8 mouse cellular contexts compared by ENCODE assay signal in genomic region chr11:101062165-101062884, GRCm38 (mm10). TPM values are rescaled to one million over a fixed set of nuclear protein-coding genes. Genes with fewer than 3 reads are reported as not detected.
A peak's percentile ranks its signal among the peaks of the same experiment; 100 is the strongest.
DNase-seq lines count a peak whose midpoint lies in the region; TF ChIP-seq lines count a peak whose summit lies in the region.

No protein-coding gene starts in this region.

- intact Hi-C loops in gastrocnemius, adult 2 months (cut with DNase I), result loop anchor here (10.0 kb wide), 1 partner anchor 348 kb away; the partner anchor contains the start of genes Hspb9 and Kat2a

- peak overlapping the region; percentile 41; the same call in 1 of the 2 replicates for H3K4me3 ChIP-seq in gastrocnemius, adult 2 months
- no peak overlapping the region for H3K4me3 ChIP-seq in macrophage (ENCODE audit: inconsistent target)

- TF ChIP-seq CTCF in gastrocnemius, adult 2 months (IDR thresholded peaks at IDR 0.05), result no peak

- peak overlapping the region; percentile 95 for H3K27ac ChIP-seq in gastrocnemius, adult 2 months
- peak overlapping the region; percentile 21; the same call in 1 of the 2 replicates for H3K27ac ChIP-seq in macrophage

- peaks cover 32% of the 10 kb centered on the region for H3K36me3 ChIP-seq in macrophage (ENCODE audit: inconsistent target)

- DNase-seq in gastrocnemius, adult 2 months, result peak; percentile 78
- DNase-seq in gastrocnemius, postnatal 10 days, result no peak
- peak; percentile 50 for DNase-seq in Muller cell, postnatal 12 days (ENCODE audit: inconsistent ontology term)
- DNase-seq in heart, adult 18-20 months, result peak; percentile 82 to 92
- peak; percentile 54 for DNase-seq in kidney, postnatal 10 days
- DNase-seq in embryo, embryonic 9.5 days (ENCODE audit: extremely low spot score), result no peak
- DNase-seq in right cerebral cortex, postnatal 10 days (ENCODE audit: low spot score in 2 of 2), result no peak

- WGBS in macrophage (ENCODE audit: missing documents), result 42% methylated on average over 12 of the region's 12 CpGs

- H3K79me2 ChIP-seq in macrophage (ENCODE audit: inconsistent target), result no peaks in the 10 kb centered on the region; the same call in 1 of the 2 replicates

RNA-seq across cellular contexts. Expression of gene Naglu, which starts 7.5 kb away (rescaled TPM):
- total RNA-seq in gastrocnemius, adult 2 months (2021), result 1 to 10 TPM; 3.3 to 4.1 TPM
- 10 to 100 TPM in 1 of 2 experiments, 1 to 10 TPM in 1; 9.2 to 11.6 TPM for total RNA-seq in gastrocnemius, postnatal 10 days (2021)
- 1 to 10 TPM; 7.2 to 8.4 TPM for total RNA-seq in heart, adult 18-20 months (2021)
- 10 to 100 TPM in 25 of 26 experiments, 1 to 10 TPM in 1; 8.9 to 64.4 (median 19.4) TPM for total RNA-seq in macrophage (2018; cell fraction: chromatin; rRNA removed)
- total RNA-seq in macrophage (2018; cell fraction: cytosol; rRNA removed), result 100 to 1,000 TPM in 24 of 26 experiments, 10 to 100 TPM in 2; 92.9 to 248 (median 144) TPM
- 100 to 1,000 TPM in 25 of 26 experiments, 10 to 100 TPM in 1; 38.7 to 225 (median 159) TPM for total RNA-seq in macrophage (2018; cell fraction: nucleus; rRNA removed)
- polyA plus RNA-seq in macrophage (2018), result 71.6 to 194 TPM (median 117 TPM) in 3 replicates

RNA-seq across cellular contexts. Expression of gene Hsd17b1, which starts 15.9 kb away (rescaled TPM):
- total RNA-seq in gastrocnemius, adult 2 months (2021), result under 1 TPM in 1 of 2 experiments, not detected in 1; 0.18 TPM
- under 1 TPM; 0.23 to 0.25 TPM for total RNA-seq in gastrocnemius, postnatal 10 days (2021)
- under 1 TPM; 0.41 to 0.77 TPM for total RNA-seq in heart, adult 18-20 months (2021)
- 1 to 10 TPM in 14 of 26 experiments, under 1 TPM in 6, not detected in 6; 0.59 to 8.6 (median 1.9) TPM for total RNA-seq in macrophage (2018; cell fraction: chromatin; rRNA removed)
- total RNA-seq in macrophage (2018; cell fraction: cytosol; rRNA removed), result under 1 TPM in 20 of 26 experiments, not detected in 6; 0.09 to 0.73 (median 0.22) TPM
- 1 to 10 TPM in 15 of 26 experiments, under 1 TPM in 7, not detected in 4; 0.48 to 6.4 (median 1.6) TPM for total RNA-seq in macrophage (2018; cell fraction: nucleus; rRNA removed)
- polyA plus RNA-seq in macrophage (2018), result 0.22 to 0.84 TPM (median 0.32 TPM) in 3 replicates

RNA-seq across cellular contexts. Expression of gene Coasy, which starts 20.0 kb away (rescaled TPM):
- total RNA-seq in gastrocnemius, adult 2 months (2021), result 1 to 10 TPM; 7.1 to 9.8 TPM
- 10 to 100 TPM; 10.7 to 11.7 TPM for total RNA-seq in gastrocnemius, postnatal 10 days (2021)
- 10 to 100 TPM; 17.4 to 18.8 TPM for total RNA-seq in heart, adult 18-20 months (2021)
- 10 to 100 TPM in 17 of 26 experiments, 1 to 10 TPM in 9; 2.1 to 38.3 (median 14.5) TPM for total RNA-seq in macrophage (2018; cell fraction: chromatin; rRNA removed)
- total RNA-seq in macrophage (2018; cell fraction: cytosol; rRNA removed), result 10 to 100 TPM; 10.3 to 24.7 (median 18.6) TPM
- total RNA-seq in macrophage (2018; cell fraction: nucleus; rRNA removed), result 10 to 100 TPM in 18 of 26 experiments, 1 to 10 TPM in 8; 4.7 to 27.9 (median 13.6) TPM
- 18.6 to 23.1 TPM (median 19.3 TPM) in 3 replicates for polyA plus RNA-seq in macrophage (2018)

RNA-seq across cellular contexts. Expression of gene Mlx, which starts 24.8 kb away (rescaled TPM):
- 10 to 100 TPM; 12.5 to 14.4 TPM for total RNA-seq in gastrocnemius, adult 2 months (2021)
- 10 to 100 TPM; 10.7 to 12.2 TPM for total RNA-seq in gastrocnemius, postnatal 10 days (2021)
- 10 to 100 TPM; 17.2 to 17.9 TPM for total RNA-seq in heart, adult 18-20 months (2021)
- total RNA-seq in macrophage (2018; cell fraction: chromatin; rRNA removed), result 10 to 100 TPM in 14 of 26 experiments, 1 to 10 TPM in 12; 1.7 to 29.3 (median 11.5) TPM
- total RNA-seq in macrophage (2018; cell fraction: cytosol; rRNA removed), result 10 to 100 TPM; 22.4 to 58.9 (median 42.9) TPM
- total RNA-seq in macrophage (2018; cell fraction: nucleus; rRNA removed), result 10 to 100 TPM in 21 of 26 experiments, 1 to 10 TPM in 5; 6.4 to 56.4 (median 22.1) TPM
- polyA plus RNA-seq in macrophage (2018), result 33.1 to 44.4 TPM (median 37.3 TPM) in 3 replicates

RNA-seq across cellular contexts. Expression of gene Psmc3ip, which starts 32.9 kb away (rescaled TPM):
- total RNA-seq in gastrocnemius, adult 2 months (2021), result 1 to 10 TPM; 1.5 to 2.2 TPM
- 1 to 10 TPM; 2.8 to 4.0 TPM for total RNA-seq in gastrocnemius, postnatal 10 days (2021)
- total RNA-seq in heart, adult 18-20 months (2021), result 1 to 10 TPM; 2.4 to 2.6 TPM
- 1 to 10 TPM in 19 of 26 experiments, under 1 TPM in 5, not detected in 2; 0.49 to 4.5 (median 2.4) TPM for total RNA-seq in macrophage (2018; cell fraction: chromatin; rRNA removed)
- 1 to 10 TPM in 22 of 26 experiments, under 1 TPM in 4; 0.62 to 3.1 (median 1.5) TPM for total RNA-seq in macrophage (2018; cell fraction: cytosol; rRNA removed)
- 1 to 10 TPM in 11 of 26 experiments, under 1 TPM in 11, not detected in 4; 0.49 to 9.9 (median 1.0) TPM for total RNA-seq in macrophage (2018; cell fraction: nucleus; rRNA removed)
- polyA plus RNA-seq in macrophage (2018), result 0.90 to 14.7 TPM (median 3.7 TPM) in 3 replicates

Comparison
In these comparisons a context has a peak if more than half of its experiments do, and no peak if none do; other contexts are left out.
1. DNase-seq: peak in gastrocnemius, adult 2 months (single experiment), Muller cell, postnatal 12 days (single experiment), heart, adult 18-20 months (2 of 2) and kidney, postnatal 10 days (single experiment); none in gastrocnemius, postnatal 10 days (single experiment), embryo, embryonic 9.5 days (single experiment) and right cerebral cortex, postnatal 10 days (0 of 2).